Mouse (Mus musculus) hindbrain, embryonic 15.5 days (tissue): ENCODE data around the gene Zfp770. TPM values are rescaled to one million over a fixed set of nuclear protein-coding genes. Genes with fewer than 3 reads are reported as not detected.
A peak's percentile ranks its signal among the peaks of the same experiment; 100 is the strongest.
"Not testable (repeated sequence)": the region's sequence is repeated elsewhere in the genome, so short reads cannot be mapped to it uniquely, and the experiment has no call there.

Experiments used
- ATAC-seq: fragments of 200-750 bp; cut with Nextera tagmentation; 2 replicates; pipeline ENCODE4 v1.8.0; 2017; ENCODE audit warnings: low read depth, moderate number of reproducible peaks, moderate TSS enrichment; ENCODE audit not compliant: low FRiP score
- H3K27ac ChIP-seq: fragments of 300-500 bp; sonication (generic); replicated peaks from 2 replicates; pipeline ENCODE4 v1.5.1; 2015; ENCODE audit warnings: mild to moderate bottlenecking, inconsistent platforms
- H3K27me3 ChIP-seq: fragments of 300-500 bp; sonication (generic); 2 replicates; pipeline ENCODE4 v1.6.1; 2015; ENCODE audit warnings: control low read depth, inconsistent platforms
- H3K36me3 ChIP-seq: fragments of 300-500 bp; sonication (generic); 2 replicates; pipeline ENCODE4 v1.6.1; 2015; ENCODE audit warnings: control low read depth, inconsistent platforms
- H3K4me1 ChIP-seq: fragments of 300-500 bp; sonication (generic); replicated peaks from 2 replicates; pipeline ENCODE4 v1.6.1; 2015; ENCODE audit warnings: control low read depth, inconsistent platforms
- H3K4me2 ChIP-seq: fragments of 300-500 bp; sonication (generic); 2 replicates; pipeline ENCODE4 v1.6.1; 2015; ENCODE audit warnings: moderate library complexity, mild to moderate bottlenecking, inconsistent platforms
- H3K4me3 ChIP-seq: fragments of 300-500 bp; sonication (generic); 2 replicates; pipeline ENCODE4 v1.5.1; 2015; ENCODE audit warnings: mild to moderate bottlenecking, inconsistent platforms
- H3K9ac ChIP-seq: fragments of 300-500 bp; sonication (generic); 2 replicates; pipeline ENCODE4 v1.6.1; 2015; ENCODE audit warnings: inconsistent platforms
- H3K9me3 ChIP-seq: fragments of 300-500 bp; sonication (generic); 2 replicates; pipeline ENCODE4 v1.6.1; 2016; ENCODE audit warnings: control low read depth, inconsistent platforms
- WGBS: fragments of 180-500 bp; shearing (Covaris S2); methylation state at CpG from one replicate; pipeline ENCODE4 v1.1.7; 2015; 5-methylcytosine and 5-hydroxymethylcytosine counted together
- polyA plus RNA-seq: library from polyadenylated mRNA; unstranded; fragments of >200 nt; fragmentation: Nextera tagmentation; extraction: Ambion mirVana; gene quantifications from 2 replicates; pipeline ENCODE4 v1.2.1, GENCODE M21; 2015

The Zfp770 gene
- 5.2 and 5.4 TPM in 2 replicates for polyA plus RNA-seq

DNA sequence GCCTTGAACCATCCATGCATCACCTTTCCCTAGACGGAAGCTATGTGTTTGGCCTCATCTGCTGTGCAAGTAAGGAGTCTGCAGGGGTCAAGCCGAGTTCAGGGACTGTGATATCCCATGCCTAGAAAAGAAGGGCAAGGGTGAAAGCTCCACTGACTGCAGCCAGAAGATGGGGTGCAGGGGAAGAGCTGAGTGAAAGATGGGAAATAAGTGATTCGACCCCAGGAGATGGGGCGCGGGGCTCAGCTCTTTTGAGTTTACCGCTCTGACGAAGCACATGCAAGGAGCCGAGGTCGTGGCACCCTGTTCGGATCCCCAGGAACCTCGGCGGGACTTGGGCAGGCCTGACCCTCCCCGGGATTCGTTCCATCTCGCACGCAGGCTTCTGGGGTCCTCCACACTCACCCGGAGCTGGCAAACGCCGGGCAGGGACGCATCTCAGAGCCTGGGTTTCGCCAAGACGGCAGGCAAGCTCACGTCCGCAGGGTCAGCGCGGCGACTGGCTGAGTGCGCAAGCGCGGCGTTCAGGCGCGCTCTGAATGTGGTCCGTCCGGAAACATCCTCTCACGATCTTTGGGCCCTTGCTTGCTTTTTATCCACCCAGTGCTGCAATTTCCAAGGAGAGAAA is at the start of gene Zfp770:
Gene Zfp770 (minus strand): TSS at position 538 of the 628 bp plus-strand sequence.
- H3K9me3 ChIP-seq, result no peaks in the 10 kb centered on the region
- no peaks in the 10 kb centered on the region for H3K27me3 ChIP-seq
- H3K4me1 ChIP-seq, result peaks cover 24% of the 10 kb centered on the region
- under 1% methylated on average over 34 of the region's 36 CpGs for WGBS
- peak within 1 kb of the TSS; percentile 91 for H3K9ac ChIP-seq
- H3K27ac ChIP-seq, result peak within 1 kb of the TSS; percentile 81
- ATAC-seq, result peak; percentile 93
- H3K4me2 ChIP-seq, result peak within 1 kb of the TSS; percentile 84
- peak within 1 kb of the TSS; percentile 95 for H3K4me3 ChIP-seq
- H3K36me3 ChIP-seq, result peaks cover 13% of the 10 kb centered on the region

DNA sequence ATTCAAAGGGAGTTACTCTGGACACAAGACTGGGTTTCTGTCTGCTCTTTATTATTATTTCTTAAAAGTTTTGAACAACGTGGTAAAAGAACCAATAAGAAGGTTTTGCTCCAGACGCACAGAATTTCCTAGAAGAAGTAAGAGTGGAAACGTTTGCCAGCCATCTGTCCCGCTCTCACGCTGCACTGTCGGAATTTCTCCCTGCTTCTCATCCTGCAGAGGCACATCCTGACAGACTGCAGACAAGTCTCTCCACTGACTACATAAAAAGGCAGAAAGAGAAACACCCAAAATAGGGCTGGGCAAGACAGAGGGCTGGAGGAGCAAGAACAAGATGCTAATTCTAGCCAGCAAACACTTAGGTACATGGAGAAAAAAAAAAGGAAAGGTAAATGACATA is 48.2 kb upstream of the Zfp770 start:
- Histone ChIP-seq H3K27ac (no peak overlapping the region), H3K27me3 (no peaks in the 10 kb centered on the region), H3K9ac (no peak overlapping the region), H3K36me3 (no peaks in the 10 kb centered on the region), H3K4me3 (no peak overlapping the region), H3K4me2 (no peak overlapping the region), H3K4me1 (no peaks in the 10 kb centered on the region), H3K9me3 (no peaks in the 10 kb centered on the region)
- 79% methylated on average over 6 of the region's 6 CpGs for WGBS
- ATAC-seq, result no peak

DNA sequence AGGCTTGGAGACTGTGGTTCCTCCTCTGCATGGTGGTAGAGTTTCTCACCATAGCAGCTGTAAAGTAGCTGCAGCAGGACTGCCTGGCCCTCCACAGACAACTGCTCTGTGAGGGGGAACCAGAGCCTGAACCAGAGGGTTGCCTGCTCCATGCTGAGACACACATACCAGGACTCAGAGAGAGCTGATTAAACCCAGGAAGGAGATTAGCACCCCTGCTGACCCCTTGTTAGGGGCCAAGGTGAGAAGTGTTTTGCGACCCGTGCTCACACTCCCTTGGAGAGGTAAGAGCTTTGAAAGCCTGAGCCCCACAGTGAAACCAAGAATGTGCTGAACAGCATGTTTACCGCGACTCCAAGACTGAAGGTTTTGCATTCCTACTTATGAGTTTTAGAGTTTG is 36.4 kb upstream of the Zfp770 start:
- Histone ChIP-seq H3K9ac (no peak overlapping the region), H3K27ac (no peak overlapping the region), H3K4me2 (no peak overlapping the region), H3K36me3 (no peaks in the 10 kb centered on the region), H3K9me3 (no peaks in the 10 kb centered on the region), H3K4me1 (no peaks in the 10 kb centered on the region), H3K4me3 (no peak overlapping the region), H3K27me3 (no peaks in the 10 kb centered on the region)
- no peak for ATAC-seq
- 27% methylated on average over 4 of the region's 4 CpGs for WGBS

DNA sequence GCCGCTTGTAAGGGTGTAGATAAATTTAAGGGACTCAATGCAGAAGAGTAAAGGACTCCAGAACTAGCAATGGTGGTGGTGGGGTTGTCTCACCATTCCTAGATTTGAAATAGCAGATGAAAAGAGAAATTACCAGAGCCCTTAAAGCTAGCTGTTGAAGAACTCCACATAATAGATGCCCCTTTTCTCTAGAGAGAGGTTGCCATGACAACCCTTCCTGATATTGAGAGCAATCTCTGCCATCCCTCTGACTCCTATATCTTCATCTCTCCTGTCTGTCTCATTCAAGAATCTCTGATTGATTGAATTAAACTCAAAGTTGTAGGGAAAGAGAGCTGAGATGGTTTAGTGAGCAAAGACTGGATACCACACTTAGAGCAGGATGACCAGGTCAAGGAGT is 35.3 kb upstream of the Zfp770 start:
- H3K9me3 ChIP-seq, result no peaks in the 10 kb centered on the region
- WGBS, result 73% methylated on average over 1 of the region's 1 CpGs
- no peak overlapping the region for H3K4me3 ChIP-seq
- no peak overlapping the region for H3K9ac ChIP-seq
- H3K27me3 ChIP-seq, result no peaks in the 10 kb centered on the region
- no peaks in the 10 kb centered on the region for H3K4me1 ChIP-seq
- no peak overlapping the region for H3K27ac ChIP-seq
- no peaks in the 10 kb centered on the region for H3K36me3 ChIP-seq
- H3K4me2 ChIP-seq, result no peak overlapping the region
- 0 out of 2 replicates have a peak, but pooled peaks have one; percentile 45 for ATAC-seq

DNA sequence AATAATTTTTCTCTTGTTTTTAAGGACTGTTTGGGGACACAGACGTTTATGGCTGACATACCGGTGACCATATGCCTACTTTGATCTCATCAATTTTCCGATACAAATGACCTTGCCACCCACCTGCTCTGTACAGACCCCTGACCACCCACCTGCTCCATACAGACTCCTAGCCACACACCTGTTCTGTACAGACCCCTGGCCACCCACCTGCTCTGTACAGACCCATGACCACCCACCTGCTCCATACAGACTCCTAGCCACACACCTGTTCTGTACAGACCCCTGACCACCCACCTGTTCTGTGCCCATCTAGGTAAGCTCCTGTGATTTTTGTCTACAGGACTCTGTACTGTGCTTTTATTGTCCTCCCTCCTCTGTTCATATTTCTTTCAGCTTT is 34.3 kb upstream of the Zfp770 start:
- Histone ChIP-seq H3K36me3 (no peaks in the 10 kb centered on the region), H3K27me3 (no peaks in the 10 kb centered on the region), H3K9ac (no peak overlapping the region), H3K4me3 (no peak overlapping the region), H3K27ac (no peak overlapping the region), H3K4me1 (no peaks in the 10 kb centered on the region), H3K9me3 (no peaks in the 10 kb centered on the region), H3K4me2 (no peak overlapping the region)
- 83% methylated on average over 3 of the region's 3 CpGs for WGBS
- no peak for ATAC-seq

GRCm38 (mm10) chr2:114231248-114231647 is 30.0 kb upstream of the Zfp770 start:
- Histone ChIP-seq H3K4me3 (no peak overlapping the region), H3K9me3 (no peaks in the 10 kb centered on the region), H3K4me2 (no peak overlapping the region), H3K9ac (no peak overlapping the region), H3K36me3 (no peaks in the 10 kb centered on the region), H3K27ac (no peak overlapping the region), H3K27me3 (no peaks in the 10 kb centered on the region), H3K4me1 (no peaks in the 10 kb centered on the region)
- WGBS, result 63% methylated on average over 2 of the region's 2 CpGs
- ATAC-seq, result no peak

GRCm38 (mm10) chr2:114228672-114229071 is 27.4 kb upstream of the Zfp770 start:
- Histone ChIP-seq H3K27me3 (no peaks in the 10 kb centered on the region), H3K9ac (no peak overlapping the region), H3K4me3 (no peak overlapping the region), H3K4me1 (no peaks in the 10 kb centered on the region), H3K4me2 (no peak overlapping the region), H3K36me3 (no peaks in the 10 kb centered on the region), H3K9me3 (no peaks in the 10 kb centered on the region), H3K27ac (no peak overlapping the region)
- WGBS, result 90% methylated on average over 2 of the region's 2 CpGs
- ATAC-seq, result no peak

DNA sequence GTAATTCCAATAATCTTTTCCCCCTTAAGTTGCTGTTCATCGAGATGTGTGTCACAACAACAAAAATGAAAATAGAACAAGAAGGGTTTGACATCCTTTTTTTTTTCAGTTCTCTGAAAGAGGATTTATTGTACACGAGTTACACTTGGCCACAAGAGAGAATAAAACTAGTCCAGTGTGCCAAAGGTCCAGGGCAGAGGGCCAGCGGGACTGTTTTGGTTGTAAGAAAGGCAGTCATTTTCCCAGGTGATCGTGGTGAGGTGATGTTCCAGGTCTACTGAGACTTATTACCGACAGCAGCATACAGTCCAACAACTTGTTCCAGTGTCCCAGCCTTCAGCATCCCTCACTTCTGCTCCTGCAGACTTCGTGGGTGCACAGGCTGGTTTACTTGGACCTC is 3.8 kb upstream of the Zfp770 start:
- 77% methylated on average over 6 of the region's 6 CpGs for WGBS

DNA sequence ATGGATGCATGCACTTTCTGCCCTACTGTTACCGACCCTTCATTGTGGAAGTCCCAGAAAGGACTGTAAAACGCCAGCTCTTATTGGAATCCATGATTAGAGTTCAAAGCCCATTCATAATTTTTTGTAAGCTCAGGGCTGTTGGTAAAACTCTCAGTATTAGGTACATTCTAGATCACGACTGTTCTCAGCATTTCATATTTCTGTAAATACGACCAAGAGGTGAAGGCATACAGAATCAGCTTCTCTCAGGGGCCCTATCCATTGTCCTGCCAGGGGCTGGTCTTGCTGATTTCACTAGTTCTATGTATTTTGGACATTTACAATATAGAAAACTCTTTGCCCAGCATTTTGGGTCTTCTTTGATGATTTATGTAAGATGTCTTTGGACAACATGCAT is 305 bp upstream of the Zfp770 start:
- Histone ChIP-seq H3K4me3 (peak overlapping the region; percentile 95), H3K9me3 (no peaks in the 10 kb centered on the region), H3K4me1 (peaks cover 24% of the 10 kb centered on the region), H3K27ac (peak overlapping the region; percentile 81; the same call in 1 of the 2 replicates), H3K4me2 (peak overlapping the region; percentile 84), H3K36me3 (peaks cover 8% of the 10 kb centered on the region), H3K9ac (peak overlapping the region; percentile 91), H3K27me3 (no peaks in the 10 kb centered on the region)
- 0 out of 2 replicates have a peak, but pooled peaks have one; percentile 42 for ATAC-seq
- 38% methylated on average over 4 of the region's 4 CpGs for WGBS

More for the DNA sequence above, 3.8 kb upstream of the Zfp770 start:
- Histone ChIP-seq H3K9me3 (no peaks in the 10 kb centered on the region), H3K27me3 (no peaks in the 10 kb centered on the region), H3K4me3 (no peak overlapping the region), H3K27ac (no peak overlapping the region), H3K36me3 (no peaks in the 10 kb centered on the region), H3K9ac (no peak overlapping the region), H3K4me1 (peaks cover 11% of the 10 kb centered on the region), H3K4me2 (no peak overlapping the region)
- no peak for ATAC-seq

- Histone ChIP-seq H3K4me3 (no peak overlapping the region), H3K27ac (no peak overlapping the region), H3K9ac (no peak overlapping the region), H3K4me1 (peaks cover 18% of the 10 kb centered on the region), H3K36me3 (peaks cover 25% of the 10 kb centered on the region), H3K9me3 (no peaks in the 10 kb centered on the region), H3K27me3 (no peaks in the 10 kb centered on the region), H3K4me2 (no peak overlapping the region)
- no peak for ATAC-seq
- 80% methylated on average over 5 of the region's 5 CpGs for WGBS
Measured at GRCm38 (mm10) chr2:114196421-114196820, 4.8 kb downstream of the Zfp770 start.

- 95% methylated on average over 1 of the region's 6 CpGs for WGBS
- not testable (repeated sequence) for H3K9me3 ChIP-seq, H3K27me3 ChIP-seq, ATAC-seq, H3K4me2 ChIP-seq, H3K9ac ChIP-seq, H3K36me3 ChIP-seq, H3K27ac ChIP-seq, H3K4me1 ChIP-seq, H3K4me3 ChIP-seq
Measured at GRCm38 (mm10) chr2:114186924-114187323, 14.3 kb downstream of the Zfp770 start, which contains the start of gene Aqr. TSS of gene Aqr (minus strand) at chr2:114187024.

DNA sequence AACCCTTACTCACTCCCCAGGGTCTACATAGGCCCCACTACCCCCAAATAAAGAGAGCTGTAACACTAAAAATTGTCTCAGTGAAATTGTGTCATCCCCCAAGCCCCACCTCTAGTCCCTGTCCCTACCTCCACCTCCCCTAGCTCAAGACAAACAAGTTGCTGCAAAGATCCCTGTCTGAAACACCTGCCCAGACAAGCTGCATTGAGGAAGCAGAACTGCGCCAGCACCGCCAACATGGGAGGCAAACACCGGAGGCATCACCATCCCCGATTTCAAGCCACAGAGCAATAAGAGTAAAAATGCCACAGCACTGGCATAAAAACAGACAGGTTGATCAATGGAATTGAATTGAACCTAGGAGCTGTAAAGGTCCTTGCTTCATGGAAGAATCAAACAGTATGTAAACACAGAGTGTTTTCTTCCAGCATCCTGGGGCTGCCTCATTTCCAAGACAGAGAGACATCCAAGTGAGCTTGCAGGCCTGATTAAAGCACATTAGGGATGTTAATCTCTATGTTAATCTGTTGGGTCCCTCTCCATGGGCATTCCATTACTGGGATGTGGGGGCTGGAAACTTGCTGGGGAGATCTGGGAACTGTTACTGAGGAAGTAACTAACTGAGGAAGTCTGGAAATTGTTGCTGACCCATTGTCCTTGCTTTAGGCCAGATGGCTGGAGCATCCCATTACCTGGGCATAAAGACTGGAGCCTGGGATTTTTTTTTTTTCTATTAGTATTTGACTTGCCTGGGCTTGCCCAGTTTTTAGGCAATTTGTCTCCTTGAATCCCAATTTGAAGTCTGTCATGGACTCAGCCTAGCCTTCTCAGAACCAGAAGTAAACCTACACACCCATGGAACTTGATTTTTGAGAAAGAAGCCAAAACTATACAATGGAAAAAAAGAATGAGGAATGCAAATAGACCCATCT is 23.2 kb downstream of the Zfp770 start:
- Histone ChIP-seq H3K36me3 (no peaks in the 10 kb centered on the region), H3K9ac (no peak overlapping the region), H3K4me1 (peaks cover 15% of the 10 kb centered on the region), H3K27ac (no peak overlapping the region), H3K4me2 (no peak overlapping the region), H3K9me3 (no peaks in the 10 kb centered on the region), H3K4me3 (no peak overlapping the region), H3K27me3 (no peaks in the 10 kb centered on the region)
- no peak for ATAC-seq
- 55% methylated on average over 4 of the region's 4 CpGs for WGBS
